Mouse (Mus musculus) midbrain, embryonic 10.5 days (tissue): ENCODE results near the gene Gm37240. TPM values are rescaled to one million over a fixed set of nuclear protein-coding genes. Genes with fewer than 3 reads are reported as not detected.

Source experiments
- DNase-seq: peaks from one replicate; pipeline ENCODE4 v3.0.0-alpha.2; 2017; ENCODE audit warnings: low spot score
- H3K27ac ChIP-seq: fragments of 300-500 bp; sonication (generic); replicated peaks from 2 replicates; pipeline ENCODE4 v1.5.1; 2016; ENCODE audit warnings: mild to moderate bottlenecking
- H3K27me3 ChIP-seq: fragments of 300-500 bp; sonication (generic); 2 replicates; pipeline ENCODE4 v1.6.1; 2016; ENCODE audit warnings: low read depth, mild to moderate bottlenecking; ENCODE audit not compliant: poor library complexity, severe bottlenecking
- H3K36me3 ChIP-seq: fragments of 300-500 bp; sonication (generic); 2 replicates; pipeline ENCODE4 v1.6.1; 2016; ENCODE audit warnings: mild to moderate bottlenecking, moderate library complexity
- H3K4me1 ChIP-seq: fragments of 300-500 bp; sonication (generic); 2 replicates; pipeline ENCODE4 v1.6.1; 2016
- H3K4me3 ChIP-seq: fragments of 300-500 bp; sonication (generic); 2 replicates; pipeline ENCODE4 v1.5.1; 2016; ENCODE audit warnings: mild to moderate bottlenecking, moderate library complexity
- H3K9me3 ChIP-seq: fragments of 300-500 bp; sonication (generic); replicated peaks from 2 replicates; pipeline ENCODE4 v1.6.1; 2016; ENCODE audit warnings: mild to moderate bottlenecking
- WGBS: fragments of 180-500 bp; shearing (Covaris S2); methylation state at CpG from one replicate; pipeline ENCODE4 v1.1.7; 2016; 5-methylcytosine and 5-hydroxymethylcytosine counted together
- polyA plus RNA-seq: library from polyadenylated mRNA; unstranded; fragments of >200 nt; fragmentation: Nextera tagmentation; extraction: Ambion mirVana; gene quantifications from 2 replicates; pipeline ENCODE4 v1.2.1, GENCODE M21; 2016

The Gm37240 gene
- polyA plus RNA-seq, 1 experiment from 2014 or later: 0.44 TPM

- H3K4me1 ChIP-seq: no peaks in the 10 kb centered on the region
- WGBS: 86% methylated on average over 7 of the region's 7 CpGs
- no peak overlapping the region for H3K4me3 ChIP-seq
- no peak overlapping the region for H3K27ac ChIP-seq
- no peaks in the 10 kb centered on the region for H3K9me3 ChIP-seq
- DNase-seq: no peak
- H3K27me3 ChIP-seq: no peaks in the 10 kb centered on the region
- H3K36me3 ChIP-seq: no peaks in the 10 kb centered on the region
Observed at GRCm38 (mm10) chr3:84852877-84853276, 1034.4 kb downstream of the Gm37240 start.

- Histone ChIP-seq H3K4me3 (no peak overlapping the region), H3K4me1 (no peaks in the 10 kb centered on the region), H3K27ac (no peak overlapping the region), H3K9me3 (no peaks in the 10 kb centered on the region), H3K27me3 (no peaks in the 10 kb centered on the region), H3K36me3 (no peaks in the 10 kb centered on the region)
- DNase-seq: no peak
- WGBS: 86% methylated on average over 1 of the region's 1 CpGs
Observed at GRCm38 (mm10) chr3:84851801-84852200, 1035.5 kb downstream of the Gm37240 start.

- H3K36me3 ChIP-seq: no peaks in the 10 kb centered on the region
- DNase-seq: no peak
- no peaks in the 10 kb centered on the region for H3K4me1 ChIP-seq
- WGBS: 93% methylated on average over 1 of the region's 1 CpGs
- H3K9me3 ChIP-seq: no peaks in the 10 kb centered on the region
- no peak overlapping the region for H3K27ac ChIP-seq
- H3K27me3 ChIP-seq: no peaks in the 10 kb centered on the region
- H3K4me3 ChIP-seq: no peak overlapping the region
Observed at GRCm38 (mm10) chr3:84850418-84850817, 1036.9 kb downstream of the Gm37240 start.

- Histone ChIP-seq H3K27me3 (no peaks in the 10 kb centered on the region), H3K4me1 (no peaks in the 10 kb centered on the region), H3K27ac (no peak overlapping the region), H3K36me3 (no peaks in the 10 kb centered on the region), H3K4me3 (no peak overlapping the region), H3K9me3 (no peaks in the 10 kb centered on the region)
- no peak for DNase-seq
- WGBS: 88% methylated on average over 4 of the region's 4 CpGs
Observed at GRCm38 (mm10) chr3:84848798-84849197, 1038.5 kb downstream of the Gm37240 start.

- no peak overlapping the region for H3K27ac ChIP-seq
- H3K36me3 ChIP-seq: no peaks in the 10 kb centered on the region
- no peaks in the 10 kb centered on the region for H3K4me1 ChIP-seq
- H3K4me3 ChIP-seq: no peak overlapping the region
- 60% methylated on average over 1 of the region's 1 CpGs for WGBS
- no peak for DNase-seq
- no peaks in the 10 kb centered on the region for H3K27me3 ChIP-seq
- no peaks in the 10 kb centered on the region for H3K9me3 ChIP-seq
Observed at GRCm38 (mm10) chr3:84843594-84843993, 1043.7 kb downstream of the Gm37240 start.

GRCm38 (mm10) chr3:84842793-84843192 lies 1044.5 kb downstream of the Gm37240 start:
- Histone ChIP-seq H3K4me1 (no peaks in the 10 kb centered on the region), H3K36me3 (no peaks in the 10 kb centered on the region), H3K4me3 (no peak overlapping the region), H3K27me3 (no peaks in the 10 kb centered on the region), H3K9me3 (no peaks in the 10 kb centered on the region), H3K27ac (no peak overlapping the region)
- WGBS: 90% methylated on average over 2 of the region's 2 CpGs
- DNase-seq: no peak

- H3K27ac ChIP-seq: no peak overlapping the region
- DNase-seq: no peak
- no peaks in the 10 kb centered on the region for H3K9me3 ChIP-seq
- 93% methylated on average over 4 of the region's 4 CpGs for WGBS
- no peaks in the 10 kb centered on the region for H3K36me3 ChIP-seq
- no peaks in the 10 kb centered on the region for H3K27me3 ChIP-seq
- H3K4me3 ChIP-seq: no peak overlapping the region
- no peaks in the 10 kb centered on the region for H3K4me1 ChIP-seq
Observed at GRCm38 (mm10) chr3:84841271-84841670, 1046.0 kb downstream of the Gm37240 start.

- H3K36me3 ChIP-seq: no peaks in the 10 kb centered on the region
- no peaks in the 10 kb centered on the region for H3K9me3 ChIP-seq
- DNase-seq: no peak
- H3K4me1 ChIP-seq: no peaks in the 10 kb centered on the region
- H3K27me3 ChIP-seq: no peaks in the 10 kb centered on the region
- 87% methylated on average over 5 of the region's 5 CpGs for WGBS
- H3K4me3 ChIP-seq: no peak overlapping the region
- no peak overlapping the region for H3K27ac ChIP-seq
Observed at GRCm38 (mm10) chr3:84839499-84839898, 1047.8 kb downstream of the Gm37240 start.

- Histone ChIP-seq H3K9me3 (no peaks in the 10 kb centered on the region), H3K27me3 (no peaks in the 10 kb centered on the region)
- DNase-seq: no peak
Observed at GRCm38 (mm10) chr3:84837984-84838383, 1049.3 kb downstream of the Gm37240 start.

GRCm38 (mm10) chr3:84836029-84836428 lies 1051.3 kb downstream of the Gm37240 start:
- no peaks in the 10 kb centered on the region for H3K36me3 ChIP-seq
- 89% methylated on average over 5 of the region's 5 CpGs for WGBS
- no peak overlapping the region for H3K4me3 ChIP-seq
- H3K27ac ChIP-seq: no peak overlapping the region
- no peak for DNase-seq
- no peaks in the 10 kb centered on the region for H3K9me3 ChIP-seq
- H3K4me1 ChIP-seq: no peaks in the 10 kb centered on the region
- no peaks in the 10 kb centered on the region for H3K27me3 ChIP-seq

More at GRCm38 (mm10) chr3:84837984-84838383, 1049.3 kb downstream of the Gm37240 start:
- no peaks in the 10 kb centered on the region for H3K36me3 ChIP-seq
- H3K4me1 ChIP-seq: no peaks in the 10 kb centered on the region
- 90% methylated on average over 3 of the region's 3 CpGs for WGBS
- H3K27ac ChIP-seq: no peak overlapping the region
- no peak overlapping the region for H3K4me3 ChIP-seq

GRCm38 (mm10) chr3:84829366-84829765 lies 1058.0 kb downstream of the Gm37240 start:
- 76% methylated on average over 1 of the region's 1 CpGs for WGBS
- DNase-seq: no peak
- H3K4me1 ChIP-seq: no peaks in the 10 kb centered on the region

GRCm38 (mm10) chr3:84827617-84828016 lies 1059.7 kb downstream of the Gm37240 start:
- Histone ChIP-seq H3K36me3 (no peaks in the 10 kb centered on the region), H3K27me3 (no peaks in the 10 kb centered on the region), H3K27ac (no peak overlapping the region), H3K4me3 (no peak overlapping the region), H3K9me3 (no peaks in the 10 kb centered on the region), H3K4me1 (no peaks in the 10 kb centered on the region)
- no peak for DNase-seq
- 84% methylated on average over 4 of the region's 4 CpGs for WGBS

More at GRCm38 (mm10) chr3:84829366-84829765, 1058.0 kb downstream of the Gm37240 start:
- no peaks in the 10 kb centered on the region for H3K36me3 ChIP-seq
- H3K4me3 ChIP-seq: no peak overlapping the region
- H3K27ac ChIP-seq: no peak overlapping the region
- H3K9me3 ChIP-seq: no peaks in the 10 kb centered on the region
- no peaks in the 10 kb centered on the region for H3K27me3 ChIP-seq

GRCm38 (mm10) chr3:84826938-84827337 lies 1060.4 kb downstream of the Gm37240 start:
- no peak overlapping the region for H3K27ac ChIP-seq
- no peak overlapping the region for H3K4me3 ChIP-seq
- H3K4me1 ChIP-seq: no peaks in the 10 kb centered on the region
- no peak for DNase-seq
- no peaks in the 10 kb centered on the region for H3K36me3 ChIP-seq
- H3K27me3 ChIP-seq: no peaks in the 10 kb centered on the region
- 87% methylated on average over 3 of the region's 3 CpGs for WGBS
- no peaks in the 10 kb centered on the region for H3K9me3 ChIP-seq

- 94% methylated on average over 3 of the region's 3 CpGs for WGBS
- Histone ChIP-seq H3K4me1 (no peaks in the 10 kb centered on the region), H3K4me3 (no peak overlapping the region), H3K27ac (no peak overlapping the region), H3K9me3 (no peaks in the 10 kb centered on the region), H3K27me3 (no peaks in the 10 kb centered on the region), H3K36me3 (no peaks in the 10 kb centered on the region)
- no peak for DNase-seq
Observed at GRCm38 (mm10) chr3:84826405-84826804, 1060.9 kb downstream of the Gm37240 start.
